Mouse (Mus musculus) cerebellum, adult 11-12 months (tissue): ENCODE results near the gene Ube4a.
"Not testable (repeated sequence)": the region's sequence is repeated elsewhere in the genome, so short reads cannot be mapped to it uniquely, and the experiment has no call there.

ENCODE experiments used
- DNase-seq: peaks from one replicate; pipeline ENCODE4 v3.0.0; 2022

The Ube4a gene

GRCm38 (mm10) chr9:44980242-44980641 is 14.8 kb upstream of the Ube4a start, which contains the start of gene Cd3g:
TSS of gene Cd3g (minus strand) at chr9:44980431.
- DNase-seq, result no peak

DNA sequence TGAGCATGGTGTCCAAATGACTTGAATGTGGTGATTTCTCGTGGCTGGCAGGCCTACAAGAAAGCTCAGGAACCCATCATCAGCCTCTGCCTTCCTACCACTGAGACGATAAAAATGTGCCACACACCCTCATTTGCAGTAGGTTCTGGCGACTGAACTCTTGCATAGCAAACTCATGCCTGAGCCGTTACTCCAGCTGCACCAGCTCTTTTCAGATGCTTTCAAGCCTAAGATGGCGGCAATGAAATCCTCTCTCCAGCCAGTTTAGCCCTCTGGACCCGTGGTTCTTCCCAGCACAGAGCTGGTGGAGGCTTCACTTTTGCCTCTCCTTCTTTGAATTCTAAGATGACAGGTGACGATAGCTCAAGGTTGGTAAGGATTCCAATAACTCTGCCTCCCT is 14.4 kb upstream of the Ube4a start:
- DNase-seq, result no peak

DNA sequence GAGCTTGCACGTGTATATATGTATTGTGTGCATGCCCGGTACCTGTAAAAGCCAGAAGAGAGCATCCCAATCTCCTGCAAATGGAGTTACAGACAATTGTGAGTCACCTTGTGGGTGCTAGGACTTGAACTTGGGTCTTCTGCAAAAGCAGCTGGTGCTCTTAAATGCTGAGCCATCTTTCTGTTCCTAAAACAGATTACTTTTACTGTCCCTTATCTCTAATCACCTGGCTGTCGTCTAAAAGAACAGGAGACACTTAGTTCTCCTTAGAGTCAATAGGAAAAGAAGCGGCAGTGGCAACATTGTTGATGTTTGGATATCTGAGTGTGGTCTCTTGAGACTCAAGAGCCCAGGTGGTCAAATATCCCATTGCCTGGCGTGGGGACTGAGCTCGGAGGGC is 12.4 kb upstream of the Ube4a start:
- DNase-seq, result no peak

- DNase-seq, result no peak
These were observed 4.0 kb upstream of the Ube4a start for GRCm38 (mm10) chr9:44969450-44969849.

DNA sequence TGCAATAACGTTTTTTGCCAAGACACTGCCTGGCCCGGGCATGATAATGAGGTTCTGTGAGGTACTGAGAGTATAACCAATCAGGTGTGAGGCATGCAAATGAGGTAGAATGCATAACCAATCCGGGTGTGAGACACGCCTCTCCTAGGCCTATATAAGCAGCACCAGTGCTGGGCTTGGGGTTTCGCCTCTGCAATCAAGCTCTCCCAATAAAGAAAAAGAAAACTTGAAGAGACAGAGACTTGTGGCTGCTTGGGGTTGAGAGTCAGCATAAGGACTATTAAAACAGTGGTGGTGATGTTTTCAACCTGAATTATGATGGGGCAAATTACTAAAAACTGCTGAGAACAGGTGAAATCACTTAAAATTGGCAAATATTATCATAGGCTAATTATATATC is 2.4 kb upstream of the Ube4a start:
- not testable (repeated sequence) for DNase-seq

GRCm38 (mm10) chr9:44966815-44967242 is 1.4 kb upstream of the Ube4a start:
- DNase-seq, result peak; percentile 78

DNA sequence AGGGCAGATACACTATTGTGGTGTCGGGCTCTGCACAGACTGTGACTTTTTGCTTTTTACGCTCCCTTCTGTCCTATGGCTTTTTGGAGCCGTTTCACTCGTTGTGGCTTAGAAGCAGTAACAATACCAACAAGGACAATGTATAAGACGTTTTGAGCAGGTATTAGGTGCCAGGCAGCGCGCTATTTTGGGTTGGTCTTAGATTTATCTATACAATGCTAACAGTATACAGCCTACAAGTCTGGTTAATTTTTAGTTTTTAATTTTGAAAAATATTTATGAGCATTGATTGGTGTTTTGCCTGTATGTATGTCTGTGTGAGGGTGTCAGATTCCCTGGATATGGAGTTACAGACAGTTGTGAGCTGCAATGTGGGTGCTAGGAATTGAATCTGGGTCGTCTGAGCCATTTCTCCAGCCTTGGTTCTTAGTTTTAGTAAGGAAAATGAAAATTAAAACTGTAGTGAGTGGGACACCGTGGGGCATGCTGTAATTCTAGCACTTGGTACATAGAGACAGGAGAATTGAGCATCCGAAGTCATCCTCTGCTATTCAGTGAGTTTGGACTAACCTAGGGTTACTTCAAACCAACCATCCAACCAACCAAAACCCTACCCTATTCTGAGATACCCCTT is 550 bp upstream of the Ube4a start:
- no peak for DNase-seq

DNA sequence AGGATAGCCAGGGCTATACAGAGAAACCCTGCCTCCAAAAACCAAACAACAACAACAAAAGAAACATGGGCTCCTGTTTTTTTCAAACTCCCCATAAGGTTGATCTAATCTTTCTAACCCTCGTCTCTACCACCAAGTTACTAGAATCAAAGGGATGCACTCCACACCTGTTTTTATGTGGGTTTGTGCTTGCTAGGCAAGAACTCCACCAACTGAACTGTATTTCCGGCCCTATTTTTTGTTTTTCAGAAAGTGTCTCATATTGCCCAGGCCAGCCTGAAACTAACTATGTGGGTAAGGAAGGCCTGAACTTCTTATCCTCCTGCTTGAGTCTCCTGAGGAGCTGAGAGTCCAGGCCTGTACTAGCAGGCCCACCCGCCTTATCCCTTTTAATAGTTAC is 11.0 kb downstream of the Ube4a start:
- no peak for DNase-seq

DNA sequence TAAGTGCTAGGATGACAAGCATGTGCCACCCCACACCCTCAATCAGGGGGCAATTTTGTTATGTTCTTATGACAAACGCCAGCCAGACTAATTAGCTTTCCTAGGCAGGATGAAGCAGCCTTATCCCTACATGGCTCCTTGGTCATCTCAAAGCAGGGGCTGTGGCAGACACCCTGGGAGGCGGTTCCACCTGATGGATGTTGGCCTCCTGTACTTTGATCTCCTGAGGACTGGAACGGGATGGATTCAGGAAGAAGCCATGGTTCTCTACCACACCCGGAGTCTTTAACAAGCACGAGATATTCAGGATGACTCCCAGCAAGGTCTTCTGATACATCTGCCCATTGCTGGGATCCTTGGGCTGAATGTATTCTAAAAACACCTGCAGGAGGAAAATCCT is 17.6 kb downstream of the Ube4a start:
- DNase-seq, result no peak

DNA sequence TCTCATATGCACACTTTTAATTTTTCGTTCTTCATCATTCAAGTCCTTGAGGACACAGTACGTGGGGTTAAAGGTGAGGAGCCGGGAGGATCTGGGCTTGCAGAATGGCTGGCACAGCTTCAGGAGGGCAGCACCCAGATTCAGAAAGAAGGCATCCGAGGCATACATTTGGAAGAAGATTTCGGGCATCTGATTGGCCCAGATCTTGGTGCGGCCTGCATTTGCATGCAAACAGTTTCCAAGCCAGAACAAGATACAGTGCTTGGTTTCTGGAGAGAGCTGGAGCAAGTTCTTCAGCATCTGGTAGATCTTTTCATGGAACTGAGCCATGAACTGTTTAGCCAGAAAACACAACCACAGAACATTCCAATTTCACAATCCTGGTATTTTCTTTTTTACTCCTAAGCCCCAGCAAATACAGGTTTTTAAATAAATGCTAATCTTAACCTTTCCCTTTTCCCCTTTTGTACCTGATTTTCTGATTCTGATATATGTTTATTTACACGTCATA is 19.2 kb downstream of the Ube4a start:
- DNase-seq, result no peak

GRCm38 (mm10) chr9:44942421-44942820 is 23.0 kb downstream of the Ube4a start:
- peak; percentile 85 for DNase-seq

GRCm38 (mm10) chr9:44941756-44942155 is 23.6 kb downstream of the Ube4a start:
- DNase-seq, result no peak

- DNase-seq, result no peak
These were observed 43.9 kb downstream of the Ube4a start for GRCm38 (mm10) chr9:44921543-44921942.

- DNase-seq, result no peak
These were observed 44.3 kb downstream of the Ube4a start for GRCm38 (mm10) chr9:44921123-44921468.

DNA sequence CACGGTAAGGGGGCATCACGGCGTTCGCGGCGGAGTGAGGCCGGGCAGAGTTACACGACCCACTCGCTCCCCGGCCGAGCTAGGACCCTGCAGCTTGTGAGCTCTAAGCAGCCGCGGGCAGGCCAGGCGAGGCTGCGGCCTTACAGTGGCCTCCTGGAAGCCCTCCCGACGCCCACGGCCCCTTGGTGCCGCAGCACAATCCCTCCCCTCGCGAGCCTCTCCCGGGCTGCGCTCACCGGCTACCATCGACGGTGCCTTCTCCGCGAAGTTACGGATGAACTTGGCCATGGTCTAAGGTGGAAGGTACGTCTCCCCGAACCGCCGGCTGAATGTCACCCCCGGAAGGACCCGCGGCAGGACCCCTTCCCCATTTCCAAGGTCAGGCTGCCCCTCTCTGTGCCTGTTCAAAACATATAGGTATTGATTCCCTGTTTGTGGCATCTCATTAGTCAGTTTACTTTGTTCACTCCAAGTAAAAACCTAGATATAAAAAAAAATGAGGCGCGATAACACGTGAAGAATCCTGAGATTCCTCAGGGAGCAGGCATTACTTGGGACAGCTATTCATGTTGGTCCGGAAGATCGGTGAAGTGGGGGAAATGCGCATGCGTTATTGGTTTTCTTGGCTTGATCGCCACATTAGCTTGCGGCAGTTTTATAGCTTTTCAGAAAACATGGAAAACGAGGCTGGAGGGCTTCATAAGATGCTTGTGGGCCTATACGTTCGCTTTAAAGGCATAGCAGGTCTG is 44.9 kb downstream of the Ube4a start, which contains the start of gene Atp5l:
Gene Atp5l, minus strand, starts transcription at position 369 of the 749 bp plus-strand sequence.
- DNase-seq, result peak; percentile 89

- DNase-seq, result no peak
These were observed 45.8 kb downstream of the Ube4a start for GRCm38 (mm10) chr9:44919606-44920005.

DNA sequence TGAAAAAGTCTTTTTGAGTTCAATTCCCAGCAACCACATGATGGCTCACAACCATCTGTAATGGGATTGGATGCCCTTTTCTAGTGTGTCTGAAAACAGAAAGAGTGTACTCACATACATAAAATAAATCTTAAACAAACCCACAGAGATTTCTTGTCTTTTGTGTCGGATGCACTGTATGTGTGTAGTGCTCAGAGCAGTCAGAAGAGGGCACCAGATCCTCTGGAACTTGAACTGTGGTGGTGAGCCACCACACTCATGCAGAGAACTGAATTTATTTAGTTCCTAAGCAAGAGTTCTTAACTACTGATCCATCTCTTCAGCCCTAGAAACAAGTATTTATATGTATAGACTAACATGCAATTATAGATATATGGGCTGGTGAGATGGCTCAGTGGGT is 49.2 kb downstream of the Ube4a start:
- no peak for DNase-seq

- no peak for DNase-seq
These were observed 50.7 kb downstream of the Ube4a start for GRCm38 (mm10) chr9:44914706-44915105.

DNA sequence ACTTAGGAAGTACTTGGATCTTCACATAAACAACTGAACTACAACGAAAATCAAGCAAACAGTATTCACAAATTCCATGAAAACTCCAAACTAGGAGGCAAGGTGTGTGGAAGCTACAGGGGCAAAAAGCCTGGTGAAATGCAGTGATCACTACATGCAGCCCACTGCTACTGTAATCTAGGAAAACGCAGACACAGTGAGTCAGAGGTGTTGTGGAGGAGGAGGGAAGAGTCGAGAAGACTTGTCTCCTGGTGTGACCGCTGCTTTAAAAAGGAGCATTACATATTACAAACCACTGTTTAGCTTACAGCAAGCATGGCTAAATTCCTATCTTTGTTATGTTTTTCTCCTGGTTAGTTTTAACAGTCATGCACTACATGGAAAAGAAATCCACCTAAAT is 54.0 kb downstream of the Ube4a start:
- DNase-seq, result no peak

- DNase-seq, result peak; percentile 67
These were observed 59.8 kb downstream of the Ube4a start for GRCm38 (mm10) chr9:44905620-44906019.

DNA sequence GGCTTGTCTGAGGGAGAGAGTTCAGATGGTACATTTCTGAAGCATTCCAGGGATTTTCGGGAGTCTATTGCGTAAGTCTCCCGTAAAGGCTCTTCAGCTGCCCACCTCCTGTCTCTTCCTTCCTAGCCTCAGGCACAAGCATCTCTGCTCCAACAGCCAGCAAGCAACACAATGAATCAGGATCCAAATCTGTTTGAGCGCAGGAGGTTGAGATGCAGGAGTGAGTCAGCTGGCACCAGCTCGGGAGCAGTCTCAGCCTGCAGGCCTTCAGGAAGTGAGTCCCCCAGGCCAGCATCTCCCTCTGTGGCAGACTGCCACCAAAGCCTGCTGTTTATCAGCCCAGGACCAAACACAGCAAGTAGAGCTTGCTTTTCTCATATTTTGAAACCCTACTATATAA is 60.4 kb downstream of the Ube4a start:
- peak; percentile 90 for DNase-seq

- DNase-seq, result no peak
These were observed 61.5 kb downstream of the Ube4a start for GRCm38 (mm10) chr9:44903856-44904255.

DNA sequence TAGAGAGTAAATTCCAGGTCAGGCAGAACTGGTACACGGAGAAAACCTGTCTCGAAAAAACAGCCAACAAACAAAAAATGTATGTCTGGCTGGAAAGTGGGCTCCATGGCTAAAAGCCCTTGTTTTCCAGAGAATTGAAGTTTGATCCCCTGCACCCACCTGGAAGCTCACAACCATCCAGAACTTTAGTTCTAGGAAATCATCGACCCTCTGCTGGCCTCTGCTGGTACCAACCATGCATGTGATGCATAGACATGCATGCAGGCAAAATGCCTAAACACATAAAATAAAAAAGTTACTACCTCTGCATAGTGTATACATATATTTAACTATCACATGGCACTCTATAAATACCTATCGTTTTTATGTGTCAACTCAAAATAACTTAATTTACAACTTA is 65.0 kb downstream of the Ube4a start:
- no peak for DNase-seq

GRCm38 (mm10) chr9:44899716-44900115 is 65.7 kb downstream of the Ube4a start:
- DNase-seq, result no peak
